Mouse (Mus musculus) cerebellum, adult 2 months (tissue): ENCODE data around the gene Acer3. TPM values are rescaled to one million over a fixed set of nuclear protein-coding genes. Genes with fewer than 3 reads are reported as not detected.
A peak's percentile ranks its signal among the peaks of the same experiment; 100 is the strongest.

Source experiments
- DNase-seq, 2 experiments: peaks; one replicate each; pipeline ENCODE4 v3.0.0; 2021
- H3K27ac ChIP-seq: fragments of 200-500 bp; 2 replicates; pipeline ENCODE4 v1.5.1; 2012; ENCODE audit warnings: low read length, control low read depth, inconsistent platforms; ENCODE audit not compliant: insufficient read depth
- H3K27me3 ChIP-seq: fragments of 200-500 bp; 2 replicates; pipeline ENCODE4 v1.6.1; 2012; ENCODE audit warnings: inconsistent platforms, mild to moderate bottlenecking, low read length, moderate library complexity; ENCODE audit not compliant: control insufficient read depth, insufficient read depth
- H3K4me1 ChIP-seq: fragments of 200-500 bp; 2 replicates; pipeline ENCODE4 v1.6.1; 2011; ENCODE audit warnings: low read length; ENCODE audit not compliant: control insufficient read depth, insufficient read depth
- H3K4me3 ChIP-seq: fragments of 200-500 bp; replicated peaks from 2 replicates; pipeline ENCODE3; 2011; ENCODE audit warnings: mild to moderate bottlenecking, low read depth, low read length, control low read depth; ENCODE audit not compliant: insufficient read depth
- CTCF ChIP-seq: fragments of 200-500 bp; IDR thresholded peaks from 2 replicates; pipeline ENCODE4 v1.5.1; 2011; ENCODE audit warnings: low read depth, mild to moderate bottlenecking, control low read depth, low read length, moderate library complexity, borderline replicate concordance; ENCODE audit not compliant: insufficient read depth
- POLR2A ChIP-seq: fragments of 200-500 bp; IDR thresholded peaks from 2 replicates; pipeline ENCODE4 v1.6.1; 2011; ENCODE audit warnings: low read length, control low read depth, borderline replicate concordance; ENCODE audit not compliant: insufficient read depth
- WGBS: fragments of 180-500 bp; shearing (Covaris S2); methylation state at CpG from one replicate; pipeline ENCODE4 v1.1.7; 2018; 5-methylcytosine and 5-hydroxymethylcytosine counted together
- polyA plus RNA-seq: library from polyadenylated mRNA; depleted of rRNA; stranded (reverse); fragments of >200 nt; gene quantifications from 2 replicates; pipeline ENCODE4 v1.2.3, GENCODE M21; 2012; rRNA removed

Gene Acer3
- polyA plus RNA-seq, result 11.5 and 11.8 TPM in 2 replicates

DNA sequence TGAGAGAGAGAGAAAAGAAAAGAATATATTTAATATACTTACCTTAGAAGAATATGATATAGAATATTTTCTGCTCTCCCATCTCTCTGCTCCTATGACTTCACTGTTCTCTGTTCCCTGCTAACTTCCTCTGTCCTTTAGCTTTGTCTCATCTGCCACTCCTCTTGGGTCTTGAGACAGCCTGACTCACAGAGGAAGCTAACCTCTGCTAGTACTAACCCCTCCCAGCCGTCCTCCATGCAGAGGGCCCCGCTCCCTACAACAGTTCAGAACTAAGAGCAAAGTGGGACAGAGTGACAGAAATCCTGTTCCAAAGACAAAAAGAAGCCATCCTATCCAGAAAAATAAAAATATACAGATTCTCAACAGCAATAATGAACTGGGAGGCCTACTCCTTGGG lies at the start of gene Acer3:
Acer3 (minus strand) TSS at position 126 of the 400 bp plus-strand sequence.
- Histone ChIP-seq H3K27ac (no peak within 1 kb of the TSS), H3K27me3 (no peaks in the 10 kb centered on the region), H3K4me3 (no peak within 1 kb of the TSS), H3K4me1 (peaks cover 6% of the 10 kb centered on the region)
- no peak for DNase-seq
- TF ChIP-seq POLR2A (no peak), CTCF (no peak)
- WGBS, result 99% methylated on average over 2 of the region's 2 CpGs

DNA sequence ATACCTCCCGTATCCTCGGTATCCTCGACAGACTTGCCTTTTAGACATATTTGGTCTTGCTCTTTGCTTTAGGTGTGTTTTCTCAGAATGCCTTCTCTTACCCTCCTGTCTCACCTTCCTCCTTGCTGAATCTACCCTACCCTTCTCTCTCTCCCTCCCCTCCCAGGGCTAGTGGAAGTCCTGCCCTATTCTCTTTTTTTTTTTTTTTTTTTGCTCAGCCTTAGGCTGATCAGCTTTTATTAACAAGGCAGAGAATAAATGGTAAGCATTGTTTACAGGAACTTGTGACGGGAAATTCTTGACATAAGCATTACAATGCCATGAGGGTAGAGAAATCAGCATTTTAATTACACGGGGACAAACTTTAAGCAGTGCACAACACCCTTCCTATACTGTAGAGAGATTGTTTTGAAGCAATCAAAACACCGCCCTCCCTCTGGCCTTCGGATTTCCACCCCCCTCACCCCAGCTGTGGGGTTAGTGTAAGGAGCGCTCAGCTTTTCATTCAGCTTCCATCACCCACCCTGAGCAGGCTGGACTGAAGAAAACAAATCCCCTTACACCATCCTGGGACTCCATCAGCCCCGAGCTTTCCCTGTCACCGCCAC lies 48.9 kb upstream of the Acer3 start:
- Histone ChIP-seq H3K4me3 (no peak overlapping the region), H3K27me3 (no peaks in the 10 kb centered on the region), H3K4me1 (no peaks in the 10 kb centered on the region), H3K27ac (no peak overlapping the region)
- 79% methylated on average over 10 of the region's 10 CpGs for WGBS
- no peak for DNase-seq
- TF ChIP-seq POLR2A, result no peak
- no peak for TF ChIP-seq CTCF

DNA sequence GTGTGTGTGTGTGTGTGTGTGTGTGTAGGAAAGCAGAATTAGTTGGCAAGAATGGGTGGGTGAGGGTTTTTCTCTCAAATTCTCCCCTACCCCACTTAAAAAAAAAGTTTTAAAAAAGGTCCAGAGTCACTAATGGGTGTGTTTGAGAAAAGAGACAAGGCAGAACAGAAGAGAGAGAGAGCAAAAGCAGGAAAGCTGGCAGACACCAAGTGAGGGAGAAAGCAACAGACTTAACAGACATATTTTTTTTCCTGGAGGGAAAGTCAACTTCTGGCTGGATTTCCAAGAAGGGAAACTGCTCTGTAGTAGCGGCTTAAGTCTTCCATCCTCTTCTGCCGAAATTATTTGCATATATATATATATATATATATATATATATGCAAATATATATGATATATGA lies 40.7 kb upstream of the Acer3 start:
- Histone ChIP-seq H3K4me3 (peak overlapping the region; percentile 50), H3K27ac (no peak overlapping the region), H3K27me3 (no peaks in the 10 kb centered on the region), H3K4me1 (no peaks in the 10 kb centered on the region)
- no peak for DNase-seq
- TF ChIP-seq POLR2A, result no peak
- no peak for TF ChIP-seq CTCF
- WGBS, result 48% methylated on average over 2 of the region's 2 CpGs

DNA sequence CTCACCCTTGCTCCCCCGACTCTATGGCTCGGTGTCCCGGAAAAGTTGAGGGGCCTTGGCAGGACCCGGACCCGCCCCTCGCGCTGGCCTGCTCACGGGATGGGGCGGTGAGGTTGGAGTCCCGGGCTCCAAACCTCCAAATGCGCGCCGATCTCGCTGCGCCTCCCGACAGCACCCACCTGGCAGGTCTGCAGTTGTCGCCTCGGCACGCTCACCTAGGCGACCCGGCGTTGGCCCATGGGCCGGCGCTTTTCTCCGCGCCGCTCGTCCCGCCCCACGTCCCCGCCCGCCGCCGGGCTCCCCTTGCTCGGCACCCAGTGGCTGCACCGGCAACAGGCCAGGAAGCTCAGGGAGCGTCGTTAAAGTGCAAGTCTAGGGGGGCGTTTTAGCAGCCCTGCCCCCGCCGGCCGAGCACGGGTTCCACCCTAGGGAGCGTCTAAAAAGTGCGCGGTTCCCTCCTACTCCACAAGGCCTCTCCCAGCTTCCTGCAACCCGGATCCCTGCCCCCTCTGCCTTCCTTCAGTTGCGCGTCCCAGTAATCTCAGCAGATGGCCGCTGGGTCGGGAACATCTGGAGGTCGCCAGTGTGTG lies 40.1 kb upstream of the Acer3 start, which contains the start of gene Tsku:
Tsku (minus strand) TSS at position 266 of the 590 bp plus-strand sequence.
- Histone ChIP-seq H3K4me1 (no peaks in the 10 kb centered on the region), H3K4me3 (peak within 1 kb of the TSS; percentile 50), H3K27ac (no peak within 1 kb of the TSS), H3K27me3 (no peaks in the 10 kb centered on the region)
- TF ChIP-seq POLR2A, result no peak
- TF ChIP-seq CTCF, result no peak
- peak; percentile 59 to 66 for DNase-seq
- under 1% methylated on average over 52 of the region's 52 CpGs for WGBS

DNA sequence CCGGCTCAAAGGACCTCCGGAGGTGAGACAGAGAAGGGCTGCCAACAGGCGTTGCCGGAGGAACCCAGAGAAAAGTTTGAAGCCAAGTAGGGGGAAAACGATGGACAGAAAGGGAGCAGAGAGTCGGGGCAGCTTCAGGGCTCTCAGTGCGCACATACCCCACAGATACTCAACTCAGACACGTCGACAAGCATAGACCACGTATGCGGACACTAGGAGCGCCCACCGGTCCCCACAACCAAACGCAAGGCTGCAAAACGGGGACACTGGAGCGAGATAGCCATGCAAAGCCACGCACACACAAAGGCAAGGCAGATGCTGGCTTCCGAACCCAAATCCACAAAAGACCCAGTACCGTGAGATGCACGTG lies 39.6 kb upstream of the Acer3 start:
- peak in 1 of 2 experiments; percentile 21 for DNase-seq
- Histone ChIP-seq H3K4me1 (no peaks in the 10 kb centered on the region), H3K27me3 (no peaks in the 10 kb centered on the region), H3K27ac (no peak overlapping the region), H3K4me3 (peak overlapping the region; percentile 50)
- WGBS, result under 1% methylated on average over 20 of the region's 20 CpGs
- TF ChIP-seq POLR2A, result no peak
- TF ChIP-seq CTCF, result no peak

DNA sequence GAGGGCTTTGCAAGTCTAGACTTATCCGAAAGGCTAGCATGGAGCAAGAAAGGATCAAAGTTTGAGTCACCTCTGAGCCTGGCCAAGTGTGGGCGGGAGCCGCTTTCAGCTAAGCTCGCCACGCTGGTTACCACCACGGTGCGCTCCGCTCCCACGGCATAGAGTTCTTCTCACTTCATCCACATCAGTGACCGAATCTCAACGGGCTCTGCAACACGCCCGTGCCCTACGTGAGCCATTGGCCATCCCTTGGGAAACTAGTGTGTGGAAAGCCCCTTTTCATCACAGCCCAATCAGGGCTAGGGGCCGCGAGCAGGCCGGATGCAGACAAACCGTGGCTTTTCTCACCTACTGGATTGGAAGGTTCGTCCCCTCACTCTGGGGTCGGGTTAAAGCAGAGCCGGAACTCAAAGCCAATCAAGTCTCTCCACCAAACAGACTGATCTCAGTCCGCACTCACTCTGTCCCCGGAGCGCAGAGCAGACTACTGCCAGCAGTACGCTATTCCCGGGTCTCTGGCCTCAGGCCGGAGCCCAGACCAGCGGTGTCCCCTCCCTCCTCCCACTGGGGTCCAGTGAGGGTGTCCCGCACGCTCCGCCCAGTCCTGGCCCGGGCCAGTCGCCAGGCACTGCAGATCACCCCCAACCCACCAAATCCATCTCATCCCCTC lies 39.1 kb upstream of the Acer3 start:
- H3K27ac ChIP-seq, result no peak overlapping the region
- peak in 1 of 2 experiments; percentile 32 for DNase-seq
- 2% methylated on average over 33 of the region's 33 CpGs for WGBS
- H3K4me3 ChIP-seq, result peak overlapping the region; percentile 50
- H3K4me1 ChIP-seq, result no peaks in the 10 kb centered on the region
- no peak for TF ChIP-seq CTCF
- no peak for TF ChIP-seq POLR2A
- no peaks in the 10 kb centered on the region for H3K27me3 ChIP-seq

DNA sequence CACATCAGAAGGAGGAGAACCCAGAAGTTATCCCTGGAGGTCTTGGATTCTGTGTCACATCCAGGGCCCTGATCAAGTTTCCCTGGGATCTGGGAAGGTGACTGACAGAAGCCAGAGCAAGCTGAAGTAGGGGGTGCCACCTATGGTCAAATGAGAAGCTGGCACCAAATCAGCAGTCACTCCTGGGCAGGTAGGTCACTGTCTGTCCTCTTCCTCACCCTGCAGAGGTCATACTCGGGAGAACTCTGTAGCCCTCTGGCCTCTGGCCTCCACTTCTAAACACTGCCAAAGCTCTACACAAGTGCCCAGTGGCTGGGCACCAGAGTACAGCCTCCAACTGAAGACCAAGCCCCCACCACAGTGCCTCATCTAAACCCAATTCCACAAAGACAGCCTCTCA lies 37.0 kb upstream of the Acer3 start:
- TF ChIP-seq POLR2A (no peak), CTCF (no peak)
- no peak overlapping the region for H3K27ac ChIP-seq
- H3K4me3 ChIP-seq, result no peak overlapping the region
- WGBS, result 70% methylated on average over 1 of the region's 1 CpGs
- no peaks in the 10 kb centered on the region for H3K27me3 ChIP-seq
- H3K4me1 ChIP-seq, result no peaks in the 10 kb centered on the region
- no peak for DNase-seq

DNA sequence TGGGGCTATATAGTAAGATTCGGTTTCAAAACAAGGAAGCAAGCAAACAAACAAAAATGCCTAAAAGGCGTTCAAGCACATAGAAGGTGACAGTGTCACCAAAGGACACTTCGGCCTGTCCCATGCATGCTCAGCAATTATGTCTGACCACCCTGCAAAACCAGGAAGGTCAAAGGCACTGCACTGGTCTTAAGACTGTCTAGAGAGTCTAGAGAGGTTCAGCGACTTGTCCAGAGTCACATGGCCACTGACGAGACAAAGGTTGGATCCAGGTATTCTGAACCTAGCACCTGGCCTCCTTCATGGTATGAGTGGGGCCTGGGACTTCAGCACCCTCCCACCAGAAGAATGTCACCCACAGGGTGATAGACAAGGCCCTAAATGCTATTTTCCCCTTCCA lies 36.3 kb upstream of the Acer3 start:
- DNase-seq, result no peak
- H3K27ac ChIP-seq, result no peak overlapping the region
- H3K27me3 ChIP-seq, result no peaks in the 10 kb centered on the region
- no peaks in the 10 kb centered on the region for H3K4me1 ChIP-seq
- TF ChIP-seq POLR2A (no peak), CTCF (no peak)
- H3K4me3 ChIP-seq, result no peak overlapping the region
- 92% methylated on average over 5 of the region's 5 CpGs for WGBS
